Mouse (Mus musculus) stomach, embryonic 16.5 days (tissue): ENCODE data around the gene Tnfaip3. TPM values are rescaled to one million over a fixed set of nuclear protein-coding genes. Genes with fewer than 3 reads are reported as not detected.

ENCODE experiments used
- ATAC-seq: fragments of 200-750 bp; cut with Nextera tagmentation; 2 replicates; pipeline ENCODE4 v1.8.0; 2017; ENCODE audit warnings: moderate number of reproducible peaks, moderate TSS enrichment; ENCODE audit not compliant: insufficient read depth, low FRiP score
- H3K27ac ChIP-seq: fragments of 300-500 bp; sonication (generic); 2 replicates; pipeline ENCODE4 v1.5.1; 2014; ENCODE audit warnings: low read length
- H3K27me3 ChIP-seq: fragments of 300-500 bp; sonication (generic); 2 replicates; pipeline ENCODE4 v1.6.1; 2014; ENCODE audit warnings: low read length, control low read depth, mixed read lengths; ENCODE audit not compliant: control insufficient read depth, insufficient read depth
- H3K36me3 ChIP-seq: fragments of 300-500 bp; sonication (generic); 2 replicates; pipeline ENCODE4 v1.6.1; 2014; ENCODE audit warnings: low read length; ENCODE audit not compliant: control insufficient read depth, insufficient read depth
- H3K4me1 ChIP-seq: fragments of 300-500 bp; sonication (generic); 2 replicates; pipeline ENCODE4 v1.6.1; 2014; ENCODE audit warnings: low read length, control low read depth, mixed read lengths; ENCODE audit not compliant: control insufficient read depth, insufficient read depth
- H3K4me2 ChIP-seq: fragments of 300-500 bp; sonication (generic); 2 replicates; pipeline ENCODE4 v1.6.1; 2014; ENCODE audit warnings: low read depth, low read length, mixed read lengths
- H3K4me3 ChIP-seq: fragments of 300-500 bp; sonication (generic); replicated peaks from 2 replicates; pipeline ENCODE4 v1.5.1; 2014; ENCODE audit warnings: mild to moderate bottlenecking, low read length
- H3K9ac ChIP-seq: fragments of 300-500 bp; sonication (generic); 2 replicates; pipeline ENCODE4 v1.6.1; 2014; ENCODE audit warnings: low read length
- H3K9me3 ChIP-seq: fragments of 300-500 bp; sonication (generic); replicated peaks from 2 replicates; pipeline ENCODE4 v1.6.1; 2016; ENCODE audit warnings: low read length, control low read depth; ENCODE audit not compliant: control insufficient read depth
- WGBS: fragments of 180-500 bp; shearing (Covaris S2); extraction: QIAGEN DNeasy Blood & Tissue Kit; methylation state at CpG from one replicate; pipeline ENCODE4 v1.1.7; 2014; 5-methylcytosine and 5-hydroxymethylcytosine counted together
- polyA plus RNA-seq: library from polyadenylated mRNA; unstranded; fragments of >200 nt; fragmentation: Nextera tagmentation; extraction: Ambion mirVana; gene quantifications from 2 replicates; pipeline ENCODE4 v1.2.1, GENCODE M21; 2015

Gene Tnfaip3
- polyA plus RNA-seq, 1 experiment from 2014 or later: 3.1 TPM

GRCm38 (mm10) chr10:18959777-18960492 is 55.5 kb downstream of the Tnfaip3 start:
- no peaks in the 10 kb centered on the region for H3K4me1 ChIP-seq
- no peak overlapping the region for H3K4me2 ChIP-seq
- no peak for ATAC-seq
- 58% methylated on average over 14 of the region's 14 CpGs for WGBS
- no peaks in the 10 kb centered on the region for H3K36me3 ChIP-seq
- no peak overlapping the region for H3K9ac ChIP-seq
- H3K4me3 ChIP-seq: no peak overlapping the region
- H3K27me3 ChIP-seq: no peaks in the 10 kb centered on the region
- no peaks in the 10 kb centered on the region for H3K9me3 ChIP-seq
- no peak overlapping the region for H3K27ac ChIP-seq

GRCm38 (mm10) chr10:18953706-18954071 is 61.8 kb downstream of the Tnfaip3 start:
- Histone ChIP-seq H3K9ac (no peak overlapping the region), H3K27me3 (no peaks in the 10 kb centered on the region), H3K4me2 (no peak overlapping the region), H3K9me3 (no peaks in the 10 kb centered on the region), H3K36me3 (no peaks in the 10 kb centered on the region), H3K4me3 (no peak overlapping the region), H3K27ac (no peak overlapping the region), H3K4me1 (no peaks in the 10 kb centered on the region)
- 16% methylated on average over 1 of the region's 1 CpGs for WGBS
- no peak for ATAC-seq

GRCm38 (mm10) chr10:18953011-18953705 is 62.3 kb downstream of the Tnfaip3 start:
- no peaks in the 10 kb centered on the region for H3K9me3 ChIP-seq
- ATAC-seq: no peak
- H3K4me2 ChIP-seq: no peak overlapping the region
- no peak overlapping the region for H3K4me3 ChIP-seq
- no peaks in the 10 kb centered on the region for H3K27me3 ChIP-seq
- H3K36me3 ChIP-seq: no peaks in the 10 kb centered on the region
- H3K4me1 ChIP-seq: no peaks in the 10 kb centered on the region
- H3K9ac ChIP-seq: no peak overlapping the region
- H3K27ac ChIP-seq: no peak overlapping the region

Other genes with a start within 250 kb of the Tnfaip3 start
- gene Gm4922, start 228.9 kb downstream of the Tnfaip3 start, polyA plus RNA-seq: 0.13 TPM in 1 of 2 replicates, not detected in the other
- gene Perp, start 170.6 kb downstream of the Tnfaip3 start, polyA plus RNA-seq: 465 and 640 TPM in 2 replicates